Mouse (Mus musculus) embryo, embryonic 9.5 days (tissue): ENCODE measurements at regions not wholly inside any gene's neighbourhood (a gene's known extent, or its start where the extent isn't known, plus 50 kb on each side); places are given as distances from the start of the nearest gene placed in this dataset.
"Not testable (repeated sequence)": the region's sequence is repeated elsewhere in the genome, so short reads cannot be mapped to it uniquely, and the experiment has no call there.

ENCODE experiments used
- DNase-seq: peaks from one replicate; pipeline ENCODE4 v3.0.0-alpha.2; 2017; ENCODE audit errors: extremely low spot score

- no peak for DNase-seq
These were observed 78.9 kb downstream of the Smgc start for GRCm38 (mm10) chr15:91916946-91917345.

DNA sequence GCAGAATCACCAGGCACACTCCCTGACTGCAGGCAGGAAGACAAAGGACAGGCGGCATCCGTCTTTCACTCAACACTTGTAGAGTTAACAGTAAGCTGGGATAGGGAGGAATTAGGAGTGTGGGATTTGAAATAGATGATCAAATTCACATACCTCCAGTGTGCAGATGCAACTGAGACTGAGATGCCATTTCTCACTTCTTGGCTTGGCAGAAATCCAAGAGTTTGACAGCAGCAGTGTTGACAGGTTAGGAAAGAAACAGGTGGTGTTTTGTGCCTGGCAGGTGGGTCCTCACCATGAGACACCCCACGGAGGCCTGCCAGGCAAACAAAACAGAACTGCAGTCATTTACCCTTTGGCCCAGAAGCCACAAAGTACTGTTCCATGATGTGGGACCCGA lies 79.8 kb downstream of the Smgc start:
- no peak for DNase-seq

- no peak for DNase-seq
These were observed 86.5 kb downstream of the Smgc start for GRCm38 (mm10) chr15:91924542-91924941.

GRCm38 (mm10) chr15:91927492-91927891 lies 89.4 kb downstream of the Smgc start:
- peak; percentile 42 for DNase-seq

GRCm38 (mm10) chr15:91928511-91928910 lies 90.4 kb downstream of the Smgc start:
- no peak for DNase-seq

- DNase-seq, result no peak
These were observed 93.7 kb upstream of the Cntn1 start for GRCm38 (mm10) chr15:91957273-91957672.

DNA sequence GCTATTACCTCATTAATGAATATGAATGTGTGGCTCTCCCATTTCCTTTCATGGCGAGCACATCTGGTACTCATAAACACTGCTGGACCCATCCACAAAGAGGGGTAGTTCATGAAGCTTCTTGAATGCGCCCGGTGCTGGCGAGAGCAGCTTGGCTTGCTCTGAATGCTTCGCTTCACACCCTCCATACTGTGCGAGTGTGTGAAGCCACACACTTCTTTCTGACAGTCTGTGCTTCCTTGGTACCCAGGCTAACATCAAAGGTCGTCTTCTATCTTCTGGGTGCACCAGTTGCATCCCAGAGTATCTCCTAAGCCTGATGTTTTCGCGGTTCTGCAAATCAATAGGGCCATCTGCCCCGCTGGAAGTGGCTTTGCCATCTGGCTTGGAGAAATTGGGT lies 85.8 kb upstream of the Cntn1 start:
- no peak for DNase-seq

GRCm38 (mm10) chr15:91969378-91969777 lies 81.6 kb upstream of the Cntn1 start:
- DNase-seq, result peak; percentile 58

- no peak for DNase-seq
These were observed 79.6 kb upstream of the Cntn1 start for GRCm38 (mm10) chr15:91971411-91971810.

DNA sequence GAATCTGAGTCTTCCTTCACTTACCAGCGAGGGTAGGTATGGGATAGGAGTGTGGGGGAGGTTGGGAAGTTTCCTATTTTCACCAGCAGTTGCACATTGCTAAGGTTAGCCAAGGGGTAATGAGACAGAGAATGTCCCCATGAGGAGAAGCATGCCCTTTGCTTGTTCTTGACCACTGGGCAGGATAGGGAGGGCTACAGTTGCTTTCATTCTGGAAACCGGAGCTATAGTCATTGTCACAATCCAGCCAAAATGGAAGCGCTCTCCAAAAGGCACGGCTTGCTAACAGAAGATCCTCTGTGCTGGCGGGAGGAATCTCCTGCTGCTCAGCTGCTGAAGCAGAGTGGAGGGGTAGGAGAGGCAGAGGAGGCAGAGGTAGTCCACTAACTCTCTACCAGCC lies 79.1 kb upstream of the Cntn1 start:
- no peak for DNase-seq

DNA sequence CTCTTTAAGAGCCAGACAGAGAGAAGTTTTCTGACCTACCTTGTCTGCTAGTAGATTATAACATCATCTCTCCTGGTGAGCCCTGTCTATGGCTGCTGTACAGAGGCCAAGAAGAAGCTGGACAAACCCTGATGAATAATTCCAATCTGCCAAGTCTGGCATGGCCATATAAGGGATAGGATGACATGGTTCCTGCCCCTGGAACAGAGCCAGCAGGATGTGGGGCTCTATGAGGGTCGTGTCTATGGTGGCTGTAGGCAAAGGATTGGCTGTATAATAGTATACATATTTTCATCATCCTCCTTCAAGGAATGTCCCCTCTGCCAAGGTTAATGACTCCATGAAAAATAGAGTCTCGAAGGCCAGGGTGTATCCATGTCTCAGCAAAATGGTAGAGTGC lies 75.4 kb upstream of the Cntn1 start:
- no peak for DNase-seq

DNA sequence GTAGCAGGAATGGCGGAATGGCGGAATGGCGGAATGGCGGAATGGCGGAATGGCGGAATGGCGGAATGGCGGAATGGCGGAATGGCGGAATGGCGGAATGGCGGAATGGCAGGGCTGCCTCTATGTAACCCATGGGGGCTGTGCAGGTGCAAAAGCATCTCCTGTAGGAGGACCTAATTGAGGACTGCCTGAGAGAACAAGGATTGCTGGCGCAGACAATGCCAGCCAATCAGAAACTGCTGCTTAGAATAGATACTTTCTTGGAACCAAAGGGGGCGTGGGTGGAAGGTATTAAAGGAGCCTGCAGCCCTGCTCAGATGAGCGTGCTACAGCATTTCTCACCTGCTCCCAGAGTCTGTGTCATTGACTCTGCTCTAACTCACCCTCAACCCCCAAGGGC lies 67.8 kb upstream of the Cntn1 start:
- not testable (repeated sequence) for DNase-seq

- no peak for DNase-seq
These were observed 50.9 kb upstream of the Cntn1 start for GRCm38 (mm10) chr15:92000086-92000485.
